Mouse (Mus musculus) liver, embryonic 14.5 days (tissue): Measurements from ENCODE around the gene Svs6.
"Not testable (repeated sequence)": the region's sequence is repeated elsewhere in the genome, so short reads cannot be mapped to it uniquely, and the experiment has no call there.

ENCODE experiments used
- CTCF ChIP-seq: IDR thresholded peaks from 2 replicates; pipeline ENCODE4 v1.5.1; 2016; ENCODE audit warnings: antibody characterized with exemption, low read depth, control low read depth
- EP300 ChIP-seq: IDR thresholded peaks from 2 replicates; pipeline ENCODE4 v1.6.1; 2016; ENCODE audit warnings: antibody characterized with exemption, low read depth

DNA sequence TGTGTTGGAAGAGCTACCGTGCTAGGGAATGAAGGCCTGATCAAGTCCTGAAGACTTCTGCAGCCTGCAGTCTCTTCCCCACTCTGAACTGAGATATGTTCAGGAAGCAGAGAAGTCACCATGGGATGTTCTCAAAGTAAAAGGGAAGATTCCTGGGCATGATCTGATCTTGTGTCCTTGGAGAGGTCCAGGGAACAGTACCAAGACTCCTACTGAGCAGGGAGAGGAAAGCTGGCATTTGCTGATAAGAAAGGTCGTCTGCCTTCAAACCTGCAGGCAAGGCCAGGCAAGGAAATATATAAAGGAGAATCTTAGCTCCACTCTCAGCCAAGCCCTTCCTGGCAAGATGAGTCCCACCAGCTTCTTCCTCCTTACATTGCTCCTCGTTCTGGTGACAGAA is 15.9 kb downstream of the Svs6 start, which contains the start of gene Svs5:
- not testable (repeated sequence) for TF ChIP-seq CTCF, EP300
